Mouse (Mus musculus) heart, adult 11 months (tissue): ENCODE measurements around the gene Ube2j1.
"Not testable (repeated sequence)": the region's sequence is repeated elsewhere in the genome, so short reads cannot be mapped to it uniquely, and the experiment has no call there.

Experiments
- DNase-seq: peaks from one replicate; pipeline ENCODE4 v3.0.0; 2022

Gene Ube2j1

DNA sequence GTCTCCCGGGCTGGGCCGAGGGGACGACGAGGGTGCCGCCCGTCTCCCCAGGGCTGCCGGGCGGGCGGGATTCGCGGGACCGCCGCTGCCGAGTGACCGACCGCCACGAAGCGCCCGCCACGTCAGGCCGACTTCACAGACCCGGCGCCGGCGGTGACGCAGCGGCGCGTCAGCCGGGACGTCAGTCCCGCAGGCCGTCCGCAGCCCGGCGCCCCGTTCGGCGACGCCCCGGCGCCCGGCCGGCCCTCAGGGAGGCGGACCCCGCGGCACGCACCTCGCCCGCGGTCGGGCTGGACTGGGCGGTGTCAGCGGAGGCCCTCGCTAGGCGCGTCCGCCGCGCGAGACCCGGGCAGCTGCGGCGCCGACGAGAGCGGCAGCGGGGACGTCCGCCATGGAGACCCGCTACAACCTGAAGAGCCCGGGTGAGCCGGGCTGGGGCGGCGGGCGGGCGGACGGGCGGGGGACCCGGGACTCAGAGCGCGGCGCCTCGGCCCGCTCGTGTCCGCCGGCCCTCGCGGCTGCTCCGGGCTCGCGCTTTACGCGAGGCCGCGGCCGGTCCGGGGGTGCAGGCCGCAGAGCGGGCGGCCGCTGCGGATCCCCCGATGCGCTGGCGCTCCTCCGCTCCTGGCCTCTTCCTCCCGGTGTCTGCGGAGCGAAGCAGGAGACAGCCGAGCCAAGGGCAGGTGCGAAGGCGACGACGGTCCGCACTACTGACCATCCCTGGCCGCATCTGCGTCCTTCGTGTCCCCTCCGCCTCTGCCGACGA lies at the start of gene Ube2j1:
Gene Ube2j1 (plus strand): TSS at position 222 of the 766 bp plus-strand sequence.
- peak; percentile 99 for DNase-seq

DNA sequence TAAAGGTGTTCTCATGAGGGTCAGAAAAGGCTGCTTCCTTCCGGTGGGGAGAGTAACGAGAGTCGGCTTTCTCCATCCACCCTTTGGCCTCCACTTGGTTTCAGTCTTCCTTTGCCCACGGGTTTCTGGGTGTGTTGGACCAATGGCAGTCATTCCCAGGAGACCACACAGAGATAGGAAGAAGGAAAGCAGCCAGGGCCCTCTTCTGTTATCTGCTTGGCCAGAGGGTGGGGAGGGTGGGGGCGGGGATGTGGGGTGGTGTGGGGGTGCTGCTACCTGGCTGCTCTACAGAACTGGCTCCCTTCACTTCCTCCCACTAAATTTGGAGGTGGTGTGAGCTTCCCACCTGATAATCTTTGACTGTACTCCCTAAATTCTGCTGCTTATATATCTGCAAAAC lies 49.6 kb upstream of the Ube2j1 start:
- DNase-seq = peak; percentile 94

DNA sequence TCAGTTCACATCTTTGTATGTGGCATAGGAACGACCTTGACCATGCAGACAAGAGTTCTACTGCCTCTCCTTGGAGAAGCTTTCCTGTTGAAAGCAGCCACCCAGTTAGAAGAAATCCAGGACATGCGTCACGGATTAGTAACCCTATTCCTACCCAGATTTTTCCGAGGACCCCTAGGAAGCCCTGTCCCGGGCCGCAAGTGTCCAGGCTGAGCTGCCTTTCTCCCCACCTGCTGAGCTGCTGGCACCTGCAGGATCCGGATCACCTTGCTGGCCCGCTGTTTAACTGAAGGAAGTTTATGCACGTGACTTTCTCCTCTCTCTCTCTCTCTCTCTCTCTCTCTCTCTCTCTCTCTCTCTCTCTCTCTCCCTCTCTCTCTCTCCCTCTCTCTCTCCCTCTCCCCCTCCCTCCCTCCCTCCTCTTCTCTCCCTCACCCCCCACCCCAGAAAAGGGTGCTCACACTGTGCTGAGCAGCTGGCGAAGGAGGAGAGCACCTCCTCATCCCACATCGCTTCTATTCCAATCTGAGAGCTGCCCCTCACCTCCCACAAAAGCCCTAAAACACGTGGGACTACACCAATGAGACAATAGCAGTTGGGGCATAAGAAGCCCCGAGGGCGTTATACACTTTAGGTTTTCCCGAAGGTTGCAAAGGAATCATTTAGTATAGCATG lies 49.0 kb upstream of the Ube2j1 start:
- DNase-seq = peak; percentile 88

DNA sequence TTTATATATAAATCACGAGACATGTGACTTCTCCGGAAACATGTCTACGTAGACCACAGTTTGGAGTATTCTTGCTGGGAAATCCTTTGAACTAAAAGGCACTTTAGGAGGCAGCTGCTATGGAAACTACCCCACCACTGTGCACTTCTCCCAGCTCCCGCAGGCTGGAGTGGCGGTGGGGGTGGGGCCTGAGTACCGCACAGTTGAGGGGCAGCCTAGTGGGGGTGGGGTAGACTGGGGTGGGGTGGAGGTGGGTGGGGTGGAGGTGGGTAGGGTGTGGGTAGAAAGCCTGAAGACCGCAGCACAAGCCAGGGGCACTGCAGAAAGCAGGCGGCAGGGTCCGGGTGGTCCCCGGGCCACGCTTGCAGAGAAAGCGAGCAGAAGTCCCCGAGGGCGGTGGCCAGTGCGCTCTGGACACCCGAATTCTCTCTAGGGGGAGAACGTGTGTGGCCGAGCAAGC lies 48.5 kb upstream of the Ube2j1 start, which contains the start of gene Rragd:
Gene Rragd (plus strand): TSS at position 322 of the 460 bp plus-strand sequence.
- peak; percentile 92 for DNase-seq

DNA sequence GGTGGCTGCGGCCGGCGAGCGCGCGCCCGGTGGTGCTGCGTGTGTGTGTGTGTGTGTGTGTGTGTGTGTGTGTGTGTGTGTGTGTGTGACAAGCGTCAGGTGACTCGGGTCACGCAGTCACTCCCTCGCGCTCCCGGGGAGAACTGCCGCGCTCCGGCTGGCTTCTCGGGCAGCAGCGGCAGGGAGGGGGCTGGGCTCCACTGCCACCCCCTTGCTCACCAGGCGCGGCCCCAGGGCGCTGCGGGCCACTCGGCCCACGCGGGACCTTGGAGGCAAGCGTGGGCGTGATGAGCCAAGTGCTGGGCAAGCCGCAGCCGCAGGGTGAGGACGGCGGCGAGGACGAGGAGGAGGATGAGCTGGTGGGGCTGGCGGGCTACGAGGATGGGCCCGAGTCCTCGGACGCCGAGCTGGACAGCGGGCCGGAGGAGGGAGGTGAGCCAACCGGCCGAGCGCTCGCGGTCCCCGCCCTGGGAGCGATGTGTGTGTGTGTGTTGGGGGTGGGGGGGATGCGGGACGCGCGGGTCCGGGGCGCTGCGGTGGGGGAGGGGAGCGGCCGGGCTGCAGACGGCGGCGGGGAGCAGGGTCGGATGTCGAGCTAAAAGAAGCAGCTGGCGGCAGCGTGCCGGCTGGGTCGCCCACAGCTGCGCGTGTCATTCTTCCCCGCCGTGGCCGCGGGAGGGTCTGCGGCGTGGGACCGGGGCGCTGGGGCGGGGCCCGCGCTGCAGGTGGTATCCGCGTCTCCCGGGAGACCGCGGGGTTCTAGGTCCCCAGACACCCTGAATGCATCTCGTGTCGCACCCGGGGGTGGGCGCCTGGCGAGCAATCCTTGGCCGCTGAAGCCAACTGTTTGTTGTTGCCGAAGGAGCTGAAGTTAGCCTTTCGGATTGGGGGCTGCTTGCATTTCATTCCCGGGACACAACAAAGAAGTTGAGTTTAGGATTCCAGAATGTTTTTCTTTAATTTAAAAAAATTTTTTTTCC lies 47.8 kb upstream of the Ube2j1 start:
- DNase-seq = peak; percentile 97

DNA sequence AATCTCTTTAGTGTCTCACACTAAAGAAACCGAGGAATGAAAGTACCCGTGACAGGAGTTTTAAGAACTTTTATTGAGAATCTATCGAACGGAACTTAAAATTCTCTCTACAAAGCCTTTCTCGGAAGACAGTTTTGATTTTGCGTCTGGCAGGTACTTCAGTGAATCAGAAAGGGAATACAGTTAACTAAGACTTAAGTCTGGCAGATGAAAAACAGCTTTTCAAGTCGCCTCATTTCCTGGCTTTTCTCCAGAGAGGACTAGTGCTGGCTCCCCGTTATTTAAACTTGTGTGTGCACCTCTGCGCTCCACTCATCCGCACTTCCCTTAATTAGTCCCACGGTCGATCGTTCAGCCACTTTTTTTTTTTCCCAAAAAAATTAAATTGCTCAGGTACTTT lies 47.0 kb upstream of the Ube2j1 start:
- DNase-seq = no peak

DNA sequence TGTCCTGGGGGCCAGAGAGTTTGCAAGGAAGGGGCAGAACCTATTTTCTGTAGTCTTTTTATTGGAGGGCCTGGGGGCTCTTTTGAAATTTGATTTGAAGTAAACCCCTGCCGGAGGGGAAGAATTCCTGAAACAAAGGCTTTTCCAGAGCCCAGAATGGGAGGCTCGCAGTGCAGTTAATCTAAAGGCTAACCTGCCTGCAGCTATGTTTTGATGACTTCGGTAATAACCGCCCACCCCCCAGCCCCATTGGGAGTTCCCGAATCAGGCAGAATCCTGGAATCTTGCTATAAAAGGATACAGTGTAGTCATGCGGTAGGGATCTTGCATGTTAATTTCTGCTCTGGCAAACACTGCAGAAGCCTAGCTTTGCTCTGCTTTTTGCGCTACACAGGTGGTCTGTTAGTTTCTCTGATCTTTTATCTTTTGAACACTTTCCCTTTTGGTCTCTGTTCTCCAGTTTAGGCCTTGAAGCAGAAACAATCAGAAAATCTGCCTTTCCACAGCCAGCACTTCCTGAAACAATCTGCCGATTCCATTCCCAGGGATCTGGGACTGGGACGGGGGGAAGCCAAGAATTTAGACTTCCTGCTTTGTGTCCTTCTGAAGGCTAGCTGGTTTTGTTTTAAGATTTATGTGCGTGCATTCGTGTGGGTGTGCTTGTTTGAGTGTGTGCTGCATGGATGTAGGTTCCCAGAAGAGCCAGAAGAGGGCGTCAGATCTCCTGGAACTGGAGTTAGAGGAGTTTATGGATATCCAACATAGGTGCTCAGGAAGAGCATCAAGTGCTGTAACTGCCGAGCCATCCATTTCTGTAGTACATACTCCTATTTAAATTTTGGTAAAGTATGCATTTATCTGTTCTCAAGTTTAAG lies 46.2 kb upstream of the Ube2j1 start:
- no peak for DNase-seq

DNA sequence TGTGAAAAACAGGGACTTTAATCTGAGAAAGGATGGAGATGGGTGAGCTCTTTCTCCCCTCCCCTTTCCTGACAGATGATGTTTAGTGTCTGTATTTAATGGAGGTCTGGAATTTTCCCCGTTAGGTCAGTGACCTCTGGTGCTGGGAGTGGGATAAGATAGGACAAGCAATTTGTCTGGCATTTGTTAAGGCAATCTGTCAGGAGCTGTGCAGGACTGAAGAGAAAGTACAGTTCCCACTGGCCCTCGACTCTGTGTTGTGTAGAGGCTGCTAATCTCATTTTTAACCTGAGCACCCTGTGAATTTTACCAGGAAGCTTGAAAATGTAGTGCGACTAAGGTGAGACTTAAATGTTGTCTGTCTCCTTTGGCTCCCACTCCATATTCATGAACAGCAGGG lies 45.5 kb upstream of the Ube2j1 start:
- DNase-seq = no peak

DNA sequence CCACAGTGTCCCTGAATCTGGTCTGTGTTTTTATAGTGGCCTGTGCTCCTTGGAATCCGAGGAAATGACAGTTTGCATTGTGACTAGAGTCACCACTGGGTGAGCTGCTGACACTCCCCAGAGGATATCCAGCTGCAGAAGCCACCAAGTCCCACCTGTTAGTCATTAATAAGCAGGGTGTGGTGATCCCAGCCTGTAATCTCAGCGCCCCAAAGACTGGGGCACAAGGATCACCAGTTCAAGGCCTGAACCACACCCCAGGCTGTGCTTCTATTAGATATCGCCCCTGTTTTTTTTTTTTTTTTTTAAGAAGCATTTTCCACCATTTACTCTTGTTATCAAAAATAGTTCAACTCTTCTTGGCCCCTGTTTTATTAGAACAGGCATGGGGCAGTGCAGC lies 44.2 kb upstream of the Ube2j1 start:
- DNase-seq = no peak

DNA sequence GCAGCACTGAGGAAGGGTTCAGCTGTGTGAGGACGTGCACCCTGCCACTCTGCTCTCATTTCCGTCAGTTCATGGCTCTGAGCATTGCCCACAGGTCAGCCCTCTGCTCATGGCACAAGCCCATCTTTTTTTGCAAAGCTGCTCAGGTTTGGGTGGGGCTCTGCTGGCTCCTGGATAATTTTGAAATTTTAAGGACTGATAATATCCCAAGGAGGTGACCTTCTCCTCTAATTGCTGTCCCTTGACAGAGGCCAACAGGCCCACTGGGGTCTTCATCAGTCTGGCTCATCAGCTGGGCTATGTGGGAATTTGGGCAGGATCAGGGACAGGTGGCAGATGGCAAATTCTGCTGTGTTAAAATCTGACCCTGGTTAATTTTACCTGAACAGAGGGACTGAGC lies 41.9 kb upstream of the Ube2j1 start:
- no peak for DNase-seq

DNA sequence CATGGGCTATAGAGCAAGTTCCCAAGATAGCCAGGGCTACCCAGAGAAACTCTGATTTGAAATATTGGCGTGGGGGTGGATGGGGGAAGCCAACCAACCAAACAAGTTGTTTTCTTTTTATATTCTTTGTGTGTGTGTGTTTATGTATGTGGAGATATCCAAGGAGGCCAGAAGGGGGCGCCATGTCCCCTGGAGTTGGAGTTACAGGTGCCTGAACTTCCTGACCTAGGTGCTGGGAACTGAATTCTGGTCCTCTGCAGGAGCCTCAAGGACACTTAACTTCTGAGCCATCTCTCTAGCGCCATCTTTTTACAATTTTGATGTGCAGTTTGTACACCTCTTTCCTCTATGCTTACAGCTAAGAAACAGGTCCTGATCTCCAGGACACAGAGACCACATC lies 37.0 kb upstream of the Ube2j1 start:
- DNase-seq = no peak

DNA sequence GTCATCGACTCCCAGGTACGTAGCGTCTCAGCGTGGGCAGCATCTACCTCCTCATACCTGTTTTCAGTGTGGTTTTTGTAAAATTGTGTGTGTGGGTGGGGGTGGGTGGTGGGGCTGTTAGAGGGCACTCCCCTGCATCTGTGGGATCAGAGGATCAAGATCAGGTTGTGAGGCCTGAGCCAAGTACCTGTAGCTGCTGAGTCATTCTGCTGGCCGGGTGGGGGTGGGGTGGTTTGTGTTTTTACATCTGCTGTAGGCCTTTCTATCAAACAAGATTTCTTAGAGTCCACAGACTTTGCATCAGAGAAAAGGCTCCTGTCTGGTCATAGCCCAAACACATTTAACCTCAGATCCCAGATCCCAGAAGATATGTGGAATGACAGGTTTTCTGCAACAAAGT lies 35.1 kb upstream of the Ube2j1 start:
- no peak for DNase-seq

DNA sequence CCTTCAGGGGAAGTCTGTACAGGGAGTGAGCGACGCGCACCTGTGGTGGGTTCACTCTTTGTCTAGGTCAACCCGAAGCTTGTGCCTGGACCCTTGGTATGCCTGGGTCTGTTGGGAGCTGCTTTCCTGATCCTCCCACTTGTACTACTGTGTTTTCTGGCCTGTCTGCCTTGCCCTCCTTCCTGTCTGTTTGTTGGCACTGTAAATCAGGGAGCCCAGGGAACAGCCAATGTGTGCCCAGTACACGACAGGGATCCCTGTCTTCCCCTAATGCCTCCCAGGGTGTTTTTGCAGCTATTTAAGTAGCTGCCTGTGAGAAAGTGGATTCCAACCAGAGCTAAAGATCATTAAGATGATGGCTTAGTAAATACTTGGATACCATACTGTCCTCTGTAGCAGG lies 33.6 kb upstream of the Ube2j1 start:
- DNase-seq = no peak

DNA sequence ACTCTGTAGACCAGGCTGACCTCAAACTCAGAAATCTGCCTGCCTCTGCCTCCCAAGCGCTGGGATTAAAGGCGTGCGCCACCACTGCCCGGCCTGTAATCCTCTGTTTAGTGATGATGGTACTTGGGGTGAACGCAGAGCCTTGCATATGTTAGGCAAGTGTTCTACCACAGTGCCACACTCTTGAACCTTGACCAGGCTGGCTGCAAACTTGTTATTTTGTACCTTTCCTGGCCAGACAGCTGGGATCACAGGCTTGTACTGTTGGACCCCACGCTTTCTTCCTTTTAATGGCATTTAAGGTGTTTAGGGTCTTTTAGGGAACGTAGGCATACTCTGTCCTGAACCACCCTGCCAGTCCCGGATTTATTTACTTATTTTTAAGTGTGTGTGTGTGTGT lies 32.2 kb upstream of the Ube2j1 start:
- DNase-seq = no peak

DNA sequence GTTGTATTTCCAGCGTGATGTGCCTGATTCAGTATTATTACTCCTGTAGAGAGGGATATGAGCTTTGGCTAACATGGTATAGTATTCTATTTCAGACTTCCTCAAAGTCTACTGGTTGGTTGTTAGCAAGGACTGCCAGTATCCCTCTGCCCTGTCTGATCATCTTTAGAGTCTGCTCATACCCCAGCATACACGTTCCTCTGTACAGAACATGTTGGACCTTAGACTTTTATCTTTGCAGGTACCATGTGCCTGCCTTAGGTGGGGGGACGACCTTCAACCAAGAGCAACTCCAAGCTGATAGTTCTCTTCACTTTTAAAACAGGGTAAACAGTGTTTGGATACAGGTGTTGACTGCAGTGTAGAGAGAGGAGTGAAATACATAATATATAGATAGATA lies 29.1 kb upstream of the Ube2j1 start:
- no peak for DNase-seq

DNA sequence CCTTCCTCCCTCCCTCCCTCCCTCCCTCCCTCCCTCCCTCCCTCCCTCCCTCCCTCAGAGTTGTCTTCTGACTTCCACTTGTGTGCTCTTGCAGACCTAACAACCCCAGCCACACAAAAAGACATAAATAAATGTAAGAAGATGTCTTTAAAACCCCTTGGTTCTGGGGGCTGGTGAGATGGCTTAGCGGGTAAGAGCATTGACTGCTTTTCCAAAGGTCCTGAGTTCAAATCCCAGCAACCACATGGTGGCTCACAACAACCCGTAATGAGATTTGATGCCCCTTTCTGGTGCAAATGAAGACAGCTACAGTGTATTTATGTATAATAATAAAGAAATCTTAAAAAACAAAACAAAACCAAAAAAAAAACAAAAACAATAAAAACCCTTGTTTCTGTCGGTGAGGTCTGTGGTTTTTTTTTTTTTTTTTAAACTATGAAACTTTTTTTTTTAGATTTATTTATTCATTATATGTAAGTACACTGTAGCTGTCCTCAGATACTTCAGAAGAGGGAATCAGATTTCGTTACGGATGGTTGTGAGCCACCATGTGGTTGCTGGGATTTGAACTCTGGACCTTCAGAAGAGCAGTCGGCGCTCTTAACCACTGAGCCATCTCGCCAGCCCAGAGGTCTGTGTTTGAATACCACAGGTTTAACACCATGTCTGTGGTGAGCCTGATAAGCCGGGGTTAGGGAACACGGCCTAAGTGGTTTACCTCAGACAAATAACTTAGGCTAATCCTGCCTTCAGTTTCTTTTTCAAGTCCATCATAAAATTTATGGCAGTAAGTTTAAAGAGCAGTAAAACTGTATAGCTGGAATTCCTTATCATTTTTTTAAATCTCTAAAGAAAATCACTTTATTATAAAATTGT lies 25.4 kb upstream of the Ube2j1 start:
- not testable (repeated sequence) for DNase-seq

DNA sequence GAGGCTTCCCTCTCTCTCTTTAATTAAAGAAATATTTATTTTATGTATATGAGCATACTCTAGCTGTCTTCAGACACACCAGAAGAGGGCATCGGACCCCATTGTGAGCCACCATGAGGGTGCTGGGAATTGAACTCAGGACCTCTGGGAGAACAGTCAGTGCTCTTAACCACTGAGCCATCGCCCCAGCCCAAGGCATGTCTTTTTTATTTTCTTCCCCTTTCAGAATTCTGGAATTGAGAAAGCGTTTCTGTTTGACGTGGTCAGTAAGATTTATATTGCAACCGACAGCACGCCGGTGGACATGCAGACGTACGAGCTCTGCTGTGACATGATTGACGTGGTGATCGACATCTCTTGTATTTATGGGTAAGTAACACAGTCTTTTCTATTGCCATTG lies 24.4 kb upstream of the Ube2j1 start:
- DNase-seq = no peak

DNA sequence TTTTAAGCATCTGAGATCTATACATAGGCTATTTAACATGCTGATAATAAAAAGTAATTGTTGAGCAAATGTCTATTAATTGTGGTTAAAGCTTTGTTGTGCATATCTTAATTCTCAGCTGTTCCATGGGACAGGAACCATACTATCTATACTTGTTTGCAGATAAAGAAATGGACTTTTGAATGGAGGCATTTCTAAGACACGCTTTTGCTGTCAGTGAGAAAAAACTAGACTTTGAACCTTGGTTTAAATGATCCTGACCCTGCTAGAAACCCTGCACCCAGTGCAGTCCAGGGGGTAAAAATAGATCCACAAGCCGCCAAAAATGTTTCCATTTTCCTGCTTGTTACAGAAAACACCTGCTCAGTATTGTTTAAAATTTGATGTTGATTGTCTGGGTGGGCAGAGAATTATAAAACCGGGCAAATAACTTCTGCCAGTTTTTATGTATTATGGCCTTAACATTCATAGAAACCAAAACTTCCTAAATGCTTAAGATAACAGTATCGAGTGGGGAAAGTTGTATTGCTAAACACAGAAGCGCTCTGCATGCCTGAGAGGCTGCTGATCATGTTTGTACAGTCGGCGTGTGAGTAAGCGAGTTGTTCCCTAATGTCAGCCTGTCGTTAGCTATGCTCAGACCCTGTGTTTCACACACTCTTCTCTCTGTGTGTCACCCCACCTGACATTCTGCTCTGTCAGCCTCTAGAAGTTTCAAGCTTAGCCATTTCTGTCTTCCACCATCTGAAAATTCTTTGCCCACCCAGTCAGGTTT lies 23.6 kb upstream of the Ube2j1 start:
- no peak for DNase-seq

DNA sequence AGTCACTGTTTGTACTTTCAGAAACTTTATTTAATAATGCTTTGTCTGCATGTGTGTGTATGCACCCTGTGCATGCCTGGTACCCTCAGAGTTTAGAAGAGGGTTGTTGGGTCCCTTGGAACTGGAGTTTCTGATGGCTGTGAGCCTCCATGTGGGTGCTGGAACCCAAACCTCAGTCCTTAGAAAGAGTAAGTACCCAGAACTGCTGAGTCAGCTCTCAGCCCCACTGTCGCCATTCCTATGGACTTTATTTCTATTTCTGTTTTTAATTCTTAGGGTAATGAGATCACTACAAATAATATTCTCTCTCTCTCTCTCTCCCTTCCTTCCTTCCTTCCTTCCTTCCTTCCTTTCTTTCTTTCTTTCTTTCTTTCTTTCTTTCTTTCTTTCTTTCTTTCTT lies 21.1 kb upstream of the Ube2j1 start:
- peak; percentile 27 for DNase-seq

DNA sequence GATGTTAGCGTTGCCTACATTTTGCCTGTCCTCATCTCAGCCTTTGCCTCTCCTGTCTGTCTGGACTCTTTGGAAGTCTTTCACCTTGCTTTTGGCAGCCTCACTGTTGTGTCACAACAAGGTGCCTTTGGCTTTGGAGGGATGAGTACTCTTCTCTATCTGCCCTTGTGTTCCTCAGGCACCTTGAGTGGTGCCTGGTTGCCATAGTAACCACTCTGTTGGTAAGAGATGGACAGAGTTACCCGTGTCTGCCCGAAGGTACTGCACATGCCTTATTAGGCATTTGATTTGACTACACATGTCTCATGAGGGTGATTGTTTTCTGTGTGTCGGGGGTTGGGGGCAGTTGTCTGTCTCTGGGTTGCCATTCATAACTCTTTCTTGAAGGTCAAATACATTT lies 18.7 kb upstream of the Ube2j1 start:
- no peak for DNase-seq
